In the genomic region with DNA sequence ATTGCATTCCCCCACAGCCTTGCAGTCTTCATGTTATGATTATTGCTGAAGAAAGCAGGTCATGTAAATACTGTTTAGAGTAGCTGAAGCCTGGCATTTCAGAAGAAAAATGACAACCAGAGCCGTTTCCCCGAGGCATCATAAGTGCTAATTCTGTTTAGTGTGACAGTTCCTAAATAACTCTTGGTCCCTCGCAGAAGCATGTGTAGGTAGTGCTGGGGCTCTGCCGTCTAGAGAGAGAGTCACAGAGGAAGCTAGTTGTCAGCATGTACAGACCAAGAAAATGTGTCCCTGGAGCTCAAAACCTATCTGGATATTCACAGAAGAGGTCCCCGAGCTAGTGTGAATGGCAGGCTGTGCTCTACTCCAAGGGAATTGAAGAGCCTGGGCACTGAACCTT, we compare ENCODE assay signal across 30 mouse cellular contexts.
DNase-seq lines count a peak whose midpoint lies in the region; ATAC-seq and TF ChIP-seq lines count a peak whose summit lies in the region.
"Had no signal": no experiment of that assay in that cellular context is flagged by ENCODE, and none has a peak within 500 bp of the region (broad histone marks: within the 10 kb centered on the region; RNA-seq: fewer than 3 reads in every experiment).

No protein-coding gene starts in this region.

- no peak for ATAC-seq in heart, embryonic 13.5 days (ENCODE audit: extremely low read depth, insufficient number of reproducible peaks, low FRiP score, low TSS enrichment)
- ATAC-seq: forebrain, embryonic 15.5 days; inflammation-experienced regulatory T-cells, adult 6 months had no signal

- peaks cover 67% of the 10 kb centered on the region for H3K4me1 ChIP-seq in heart, embryonic 13.5 days
- peaks cover 18% of the 10 kb centered on the region for H3K4me1 ChIP-seq in olfactory bulb, adult 2 months (ENCODE audit: control insufficient read depth, insufficient read depth, low read length)
- H3K4me1 ChIP-seq: hindbrain, embryonic 12.5 days had no signal

- no peak overlapping the region for H3K4me2 ChIP-seq in heart, embryonic 13.5 days
- H3K4me2 ChIP-seq: forebrain, embryonic 15.5 days; heart, embryonic 11.5 days; hindbrain, embryonic 12.5 days; limb, embryonic 15.5 days; liver, embryonic 13.5 days had no signal

- H3K4me3 ChIP-seq in heart, embryonic 13.5 days = no peak overlapping the region
- H3K4me3 ChIP-seq in olfactory bulb, adult 2 months (ENCODE audit: insufficient read depth, low read depth, low read length) = no peak overlapping the region
- H3K4me3 ChIP-seq: forebrain, embryonic 10.5 days; forebrain, embryonic 15.5 days; hindbrain, embryonic 12.5 days; limb, embryonic 10.5 days; limb, embryonic 15.5 days; liver, embryonic 13.5 days had no signal

- H3K27me3 ChIP-seq in heart, embryonic 13.5 days (replicated peaks) = no peaks in the 10 kb centered on the region
- H3K27me3 ChIP-seq: forebrain, embryonic 15.5 days; hindbrain, embryonic 12.5 days; limb, embryonic 15.5 days; liver, embryonic 13.5 days had no signal

- no peak for TF ChIP-seq POLR2A in olfactory bulb, adult 2 months (IDR thresholded peaks at IDR 0.05; ENCODE audit: insufficient read depth, low read depth, low read length)

- no peak for DNase-seq in heart, postnatal 10 days
- peak; percentile 30 to 41 for DNase-seq in left cerebral cortex, postnatal 14 days (ENCODE audit: low spot score in 2 of 2)
- DNase-seq in left cerebral cortex, postnatal 4 days = no peak
- DNase-seq in right cerebral cortex, adult 18-20 months = peak; percentile 18
- no peak for DNase-seq in right cerebral cortex, postnatal 14 days
- no peak for DNase-seq in layer of hippocampus, postnatal 10 days (ENCODE audit: low spot score in 2 of 2)
- DNase-seq: adrenal gland, postnatal 36 days; B cell, adult 2 months; cerebellum, adult 8-10 months; cerebellum, postnatal 25 days; gastrocnemius, postnatal 14 days; heart, postnatal 14 days; kidney, adult 11 months; kidney, postnatal 14 days; layer of hippocampus, adult 9-11 months; liver, embryonic 13.5 days; lung, adult 18-20 months; lung, postnatal 10 days; right cerebral cortex, postnatal 25 days; thymus, postnatal 14 days had no signal

- H3K9ac ChIP-seq in heart, embryonic 13.5 days = no peak overlapping the region
- H3K9ac ChIP-seq: forebrain, embryonic 15.5 days; hindbrain, embryonic 12.5 days; limb, embryonic 15.5 days; liver, embryonic 13.5 days had no signal

- TF ChIP-seq CTCF in olfactory bulb, adult 2 months (IDR thresholded peaks at IDR 0.05; ENCODE audit: insufficient read depth, low read depth, low read length) = no peak

- no peaks in the 10 kb centered on the region for H3K9me3 ChIP-seq in heart, embryonic 13.5 days
- H3K9me3 ChIP-seq: forebrain, embryonic 15.5 days; limb, embryonic 10.5 days; limb, embryonic 15.5 days; liver, embryonic 13.5 days had no signal

- H3K27ac ChIP-seq in heart, embryonic 13.5 days (replicated peaks) = peak overlapping the region; percentile 30
- H3K27ac ChIP-seq in olfactory bulb, adult 2 months (ENCODE audit: insufficient read depth, low read depth, low read length) = peak overlapping the region; percentile 19
- H3K27ac ChIP-seq: forebrain, embryonic 10.5 days; forebrain, embryonic 15.5 days; hindbrain, embryonic 12.5 days; limb, embryonic 10.5 days; limb, embryonic 15.5 days; liver, embryonic 13.5 days; macrophage had no signal

- 34% methylated on average over 5 of the region's 5 CpGs for WGBS in heart, embryonic 13.5 days
- 39% methylated on average over 5 of the region's 5 CpGs for WGBS in olfactory bulb, adult 2 months

- no peaks in the 10 kb centered on the region for H3K36me3 ChIP-seq in heart, embryonic 13.5 days
- H3K36me3 ChIP-seq: forebrain, embryonic 10.5 days; forebrain, embryonic 15.5 days; hindbrain, embryonic 12.5 days; limb, embryonic 10.5 days; limb, embryonic 15.5 days; liver, embryonic 13.5 days had no signal

- intact Hi-C loops in heart, postnatal 10 days (cut with DNase I) = no loop called here
- intact Hi-C loops in left cerebral cortex, postnatal 14 days (cut with DNase I) = loop anchor here (5.0 kb wide), 1 partner anchor 85 kb away; a partner anchor contains a TSS
- intact Hi-C loops in left cerebral cortex, postnatal 4 days (cut with DNase I) = no loop called here

Comparison
In these comparisons a context has a peak if more than half of its experiments do, and no peak if none do; other contexts are left out.
1. DNase-seq: peak in left cerebral cortex, postnatal 14 days (2 of 2) and right cerebral cortex, adult 18-20 months (single experiment); none in heart, postnatal 10 days (0 of 2), left cerebral cortex, postnatal 4 days (single experiment), right cerebral cortex, postnatal 14 days (single experiment) and layer of hippocampus, postnatal 10 days (0 of 2).